Mouse (Mus musculus): ENCODE results near the gene Gm3159. TPM values are rescaled to one million over a fixed set of nuclear protein-coding genes. Genes with fewer than 3 reads are reported as not detected.
"Not testable (repeated sequence)": the region's sequence is repeated elsewhere in the genome, so short reads cannot be mapped to it uniquely, and the experiment has no call there.

Gm3159 gene
- total RNA-seq, 1 experiment: 0.09 TPM

DNA sequence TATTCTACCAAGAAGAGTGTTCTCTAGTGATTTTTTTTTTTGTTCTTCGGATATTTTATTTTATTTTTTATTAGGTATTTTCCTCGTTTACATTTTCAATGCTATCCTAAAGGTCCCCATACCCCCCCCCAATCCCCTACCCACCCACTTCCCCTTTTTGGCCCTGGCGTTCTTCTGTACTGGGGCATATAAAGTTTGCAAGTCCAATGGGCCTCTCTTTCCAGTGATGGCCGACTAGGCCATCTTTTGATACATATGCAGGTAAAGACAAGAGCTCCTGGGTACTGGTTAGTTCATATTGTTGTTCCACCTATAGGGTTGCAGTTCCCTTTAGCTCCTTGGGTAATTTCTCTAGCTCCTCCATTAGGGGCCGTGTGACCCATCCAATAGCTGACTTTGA, 3.9 kb downstream of the Gm3159 start:
- H3K4me3 ChIP-seq (ENCODE audit: insufficient read depth in 1 of 2, low read depth in 1 of 2, low read length in 2 of 2, poor library complexity in 1 of 2, severe bottlenecking in 1 of 2); H3K36me3 ChIP-seq (ENCODE audit: control insufficient read depth, insufficient read depth, low read length, poor library complexity, severe bottlenecking); H3K9ac ChIP-seq (ENCODE audit: insufficient read depth, low read depth, low read length, poor library complexity, severe bottlenecking); in situ Hi-C loops (cut with MboI; ENCODE audit: low sequenced_read_pairs in 2 of 2, unreplicated experiment in 2 of 2); H3K9me3 ChIP-seq (ENCODE audit: control insufficient read depth, insufficient read depth, low read depth, low read length); H3K27ac ChIP-seq (ENCODE audit: insufficient read depth, low read depth, low read length, poor library complexity, severe bottlenecking); H3K4me1 ChIP-seq (ENCODE audit: control insufficient read depth in 2 of 2, insufficient read depth in 2 of 2, low read length in 2 of 2, poor library complexity in 1 of 2); DNase-seq (ENCODE audit: low read depth, low spot score): not testable (repeated sequence)

- H3K27ac ChIP-seq (ENCODE audit: insufficient read depth, low read depth, low read length, poor library complexity, severe bottlenecking); in situ Hi-C loops (cut with MboI; ENCODE audit: low sequenced_read_pairs in 2 of 2, unreplicated experiment in 2 of 2); DNase-seq (ENCODE audit: low read depth, low spot score); H3K4me1 ChIP-seq (ENCODE audit: control insufficient read depth in 2 of 2, insufficient read depth in 2 of 2, low read length in 2 of 2, poor library complexity in 1 of 2); H3K36me3 ChIP-seq (ENCODE audit: control insufficient read depth, insufficient read depth, low read length, poor library complexity, severe bottlenecking); H3K9ac ChIP-seq (ENCODE audit: insufficient read depth, low read depth, low read length, poor library complexity, severe bottlenecking); H3K9me3 ChIP-seq (ENCODE audit: control insufficient read depth, insufficient read depth, low read depth, low read length); H3K4me3 ChIP-seq (ENCODE audit: insufficient read depth in 1 of 2, low read depth in 1 of 2, low read length in 2 of 2, poor library complexity in 1 of 2, severe bottlenecking in 1 of 2): not testable (repeated sequence)
Measured at GRCm38 (mm10) chr14:4403840-4404239, 6.5 kb downstream of the Gm3159 start.

- H3K27ac ChIP-seq (ENCODE audit: insufficient read depth, low read depth, low read length, poor library complexity, severe bottlenecking); H3K4me3 ChIP-seq (ENCODE audit: insufficient read depth in 1 of 2, low read depth in 1 of 2, low read length in 2 of 2, poor library complexity in 1 of 2, severe bottlenecking in 1 of 2); H3K36me3 ChIP-seq (ENCODE audit: control insufficient read depth, insufficient read depth, low read length, poor library complexity, severe bottlenecking); H3K4me1 ChIP-seq (ENCODE audit: control insufficient read depth in 2 of 2, insufficient read depth in 2 of 2, low read length in 2 of 2, poor library complexity in 1 of 2); H3K9me3 ChIP-seq (ENCODE audit: control insufficient read depth, insufficient read depth, low read depth, low read length); H3K9ac ChIP-seq (ENCODE audit: insufficient read depth, low read depth, low read length, poor library complexity, severe bottlenecking); in situ Hi-C loops (cut with MboI; ENCODE audit: low sequenced_read_pairs in 2 of 2, unreplicated experiment in 2 of 2); DNase-seq (ENCODE audit: low read depth, low spot score): not testable (repeated sequence)
Measured at GRCm38 (mm10) chr14:4409939-4410338, 12.6 kb downstream of the Gm3159 start.

GRCm38 (mm10) chr14:4414965-4415835, 17.9 kb downstream of the Gm3159 start, which contains the start of gene Gm3164:
Gm3164 (plus strand) TSS chr14:4415448.
- H3K27ac ChIP-seq (ENCODE audit: insufficient read depth, low read depth, low read length, poor library complexity, severe bottlenecking); H3K36me3 ChIP-seq (ENCODE audit: control insufficient read depth, insufficient read depth, low read length, poor library complexity, severe bottlenecking); in situ Hi-C loops (cut with MboI; ENCODE audit: low sequenced_read_pairs in 2 of 2, unreplicated experiment in 2 of 2); H3K9me3 ChIP-seq (ENCODE audit: control insufficient read depth, insufficient read depth, low read depth, low read length); H3K4me1 ChIP-seq (ENCODE audit: control insufficient read depth in 2 of 2, insufficient read depth in 2 of 2, low read length in 2 of 2, poor library complexity in 1 of 2): not testable (repeated sequence)
- peak; percentile 6 for DNase-seq (ENCODE audit: low read depth, low spot score)
- Histone ChIP-seq H3K9ac (ENCODE audit: insufficient read depth, low read depth, low read length, poor library complexity, severe bottlenecking) (peak within 1 kb of the TSS; percentile 59), H3K4me3 (ENCODE audit: insufficient read depth in 1 of 2, low read depth in 1 of 2, low read length in 2 of 2, poor library complexity in 1 of 2, severe bottlenecking in 1 of 2) (peak within 1 kb of the TSS; percentile 36 to 63; a peak in 2 of 4 replicates)

GRCm38 (mm10) chr14:4430692-4431091, 33.4 kb downstream of the Gm3159 start, which contains the start of gene Gm3173:
Gm3173 (plus strand) TSS chr14:4430992.
- in situ Hi-C loops (cut with MboI; ENCODE audit: low sequenced_read_pairs in 2 of 2, unreplicated experiment in 2 of 2); H3K36me3 ChIP-seq (ENCODE audit: control insufficient read depth, insufficient read depth, low read length, poor library complexity, severe bottlenecking); H3K9me3 ChIP-seq (ENCODE audit: control insufficient read depth, insufficient read depth, low read depth, low read length); H3K4me3 ChIP-seq (ENCODE audit: insufficient read depth in 1 of 2, low read depth in 1 of 2, low read length in 2 of 2, poor library complexity in 1 of 2, severe bottlenecking in 1 of 2); H3K27ac ChIP-seq (ENCODE audit: insufficient read depth, low read depth, low read length, poor library complexity, severe bottlenecking); H3K4me1 ChIP-seq (ENCODE audit: control insufficient read depth in 2 of 2, insufficient read depth in 2 of 2, low read length in 2 of 2, poor library complexity in 1 of 2); DNase-seq (ENCODE audit: low read depth, low spot score); H3K9ac ChIP-seq (ENCODE audit: insufficient read depth, low read depth, low read length, poor library complexity, severe bottlenecking): not testable (repeated sequence)

Other genes starting within 250 kb of the Gm3159 start
- not detected in 2 replicates for gene Gm3127, start 232.5 kb upstream of the Gm3159 start, total RNA-seq (2012; rRNA removed)
- 10.1 and 12.4 TPM in 2 replicates for gene Gm2974, start 214.9 kb upstream of the Gm3159 start, total RNA-seq (2012; rRNA removed)
- not detected in 2 replicates for gene Gm3138, start 147.9 kb upstream of the Gm3159 start, total RNA-seq (2012; rRNA removed)
- 0.54 and 0.85 TPM in 2 replicates for gene Gm3149, start 80.2 kb upstream of the Gm3159 start, total RNA-seq (2012; rRNA removed)
- gene 2610042L04Rik, start 62.8 kb upstream of the Gm3159 start, total RNA-seq (2012; rRNA removed): 0.67 and 1.1 TPM in 2 replicates
- 0.26 and 0.58 TPM in 2 replicates for gene Gm3164, start 17.9 kb downstream of the Gm3159 start, total RNA-seq (2012; rRNA removed)
- not detected in 2 replicates for gene Gm3173, start 33.5 kb downstream of the Gm3159 start, total RNA-seq (2012; rRNA removed)
- gene Gm3182, start 84.2 kb downstream of the Gm3159 start, total RNA-seq (2012; rRNA removed): not detected in 2 replicates
- not detected in 2 replicates for gene Gm3047, start 157.9 kb downstream of the Gm3159 start, total RNA-seq (2012; rRNA removed)
- 0.18 TPM in 1 of 2 replicates, not detected in the other for gene Gm8159, start 234.8 kb downstream of the Gm3159 start, total RNA-seq (2012; rRNA removed)

All from ES-E14 (cell line).